ENCODE assay signal across 8 mouse cellular contexts in the genomic region with DNA sequence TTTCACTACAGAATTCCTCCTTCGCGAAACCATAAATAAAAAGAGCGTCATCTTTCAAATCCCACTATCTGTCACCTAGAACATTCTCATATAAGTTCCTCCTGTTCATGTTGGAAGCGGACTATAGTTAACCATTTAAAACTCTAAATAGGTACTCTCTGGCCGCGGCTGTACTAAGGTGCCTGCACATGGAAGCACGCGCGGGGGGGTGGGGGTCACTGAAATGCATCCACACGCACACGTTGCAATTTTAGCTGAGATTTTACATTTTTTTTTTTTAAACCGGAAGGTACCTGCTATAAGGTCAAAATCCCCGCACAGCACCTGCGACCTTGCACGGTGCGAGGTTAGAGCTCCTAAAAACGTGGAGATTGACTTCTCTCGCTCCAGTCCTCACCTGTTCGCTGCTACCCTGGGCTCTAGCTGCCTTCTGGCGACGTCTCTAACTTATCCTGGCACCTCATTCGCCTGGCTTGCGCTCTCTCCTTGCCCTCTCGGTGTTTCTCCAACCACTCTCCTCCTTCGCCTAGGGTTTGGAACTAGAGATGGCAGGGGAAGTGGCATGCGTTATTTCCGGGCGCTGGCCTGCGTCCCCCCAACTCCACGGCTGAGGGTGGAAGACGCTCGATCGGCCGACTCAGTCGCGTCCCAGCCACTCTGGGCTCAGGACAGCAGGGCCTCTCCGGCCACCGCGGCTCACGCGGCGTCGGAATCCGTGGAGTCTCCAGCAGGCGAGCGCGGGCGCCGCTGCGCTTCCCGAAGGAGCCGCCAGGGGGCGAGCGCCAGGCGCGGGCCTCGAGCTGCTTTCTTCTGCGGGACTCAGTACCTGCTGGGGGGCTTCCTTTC. TPM values are rescaled to one million over a fixed set of nuclear protein-coding genes. Genes with fewer than 3 reads are reported as not detected.
A peak's percentile ranks its signal among the peaks of the same experiment; 100 is the strongest.
DNase-seq lines count a peak whose midpoint lies in the region; ATAC-seq and TF ChIP-seq lines count a peak whose summit lies in the region.

No protein-coding gene starts in this region.

- no peak for ATAC-seq in G1E (ENCODE audit: extremely low read depth, insufficient number of reproducible peaks, low FRiP score, poor library complexity, severe bottlenecking)
- ATAC-seq in hindbrain, embryonic 11.5 days (ENCODE audit: low FRiP score) = peak; percentile 36
- peak; percentile 20 for ATAC-seq in lung, embryonic 15.5 days (ENCODE audit: borderline replicate concordance, extremely low read depth, low FRiP score, low TSS enrichment)

- H3K36me3 ChIP-seq in G1E (replicated peaks) = no peaks in the 10 kb centered on the region
- H3K36me3 ChIP-seq in hindbrain, embryonic 11.5 days (ENCODE audit: control insufficient read depth, insufficient read depth, low read length) = no peaks in the 10 kb centered on the region
- H3K36me3 ChIP-seq in lung, embryonic 15.5 days = no peaks in the 10 kb centered on the region

- peak overlapping the region; percentile 100 for H3K27ac ChIP-seq in hindbrain, embryonic 11.5 days (ENCODE audit: low read depth, low read length)
- peak overlapping the region; percentile 98 for H3K27ac ChIP-seq in lung, embryonic 15.5 days
- H3K27ac ChIP-seq in olfactory bulb, adult 2 months (ENCODE audit: insufficient read depth, low read depth, low read length) = peak overlapping the region; percentile 77

- no peak for TF ChIP-seq CTCF in G1E (IDR thresholded peaks at IDR 0.05; ENCODE audit: low read depth, low read length)
- TF ChIP-seq CTCF in olfactory bulb, adult 2 months (IDR thresholded peaks at IDR 0.05; ENCODE audit: insufficient read depth, low read depth, low read length) = peak; percentile 98

- under 1% methylated on average over 58 of the region's 58 CpGs for WGBS in hindbrain, embryonic 11.5 days
- under 1% methylated on average over 58 of the region's 58 CpGs for whole genome bisulfite sequencing in lung, embryonic 15.5 days
- WGBS in olfactory bulb, adult 2 months = under 1% methylated on average over 58 of the region's 58 CpGs

- peak overlapping the region; percentile 81 for H3K9ac ChIP-seq in hindbrain, embryonic 11.5 days (ENCODE audit: low read depth, low read length)
- H3K9ac ChIP-seq in lung, embryonic 15.5 days = peak overlapping the region; percentile 56

- peaks cover 59% of the 10 kb centered on the region for H3K9me3 ChIP-seq in G1E (replicated peaks)
- H3K9me3 ChIP-seq in hindbrain, embryonic 11.5 days (ENCODE audit: control insufficient read depth, low read length) = no peaks in the 10 kb centered on the region
- H3K9me3 ChIP-seq in lung, embryonic 15.5 days = no peaks in the 10 kb centered on the region

- peak overlapping the region; percentile 35; the same call in 1 of the 2 replicates for H3K4me3 ChIP-seq in G1E (ENCODE audit: low read depth, low read length)
- H3K4me3 ChIP-seq in hindbrain, embryonic 11.5 days (ENCODE audit: low read depth, low read length) = peak overlapping the region; percentile 90
- peak overlapping the region; percentile 68 for H3K4me3 ChIP-seq in lung, embryonic 15.5 days
- H3K4me3 ChIP-seq in olfactory bulb, adult 2 months (ENCODE audit: insufficient read depth, low read depth, low read length) = peak overlapping the region; percentile 70

- H3K27me3 ChIP-seq in G1E (ENCODE audit: insufficient read depth, low read length) = no peaks in the 10 kb centered on the region; the same call in 1 of the 2 replicates
- no peaks in the 10 kb centered on the region for H3K27me3 ChIP-seq in hindbrain, embryonic 11.5 days (ENCODE audit: control insufficient read depth, insufficient read depth, low read length)
- H3K27me3 ChIP-seq in lung, embryonic 15.5 days = no peaks in the 10 kb centered on the region

- H3K4me2 ChIP-seq in hindbrain, embryonic 11.5 days (replicated peaks; ENCODE audit: low read depth, low read length) = peak overlapping the region; percentile 86
- H3K4me2 ChIP-seq in lung, embryonic 15.5 days = peak overlapping the region; percentile 93

- DNase-seq in G1E (ENCODE audit: low spot score) = no peak
- DNase-seq in cerebellum, adult 9-10 months = peak; percentile 94
- peak; percentile 78 to 89 for DNase-seq in frontal cortex, postnatal 10 days (ENCODE audit: low spot score in 2 of 2)
- peak; percentile 95 for DNase-seq in hindbrain, embryonic 11.5 days (ENCODE audit: low spot score)
- DNase-seq in layer of hippocampus, adult 9-11 months = peak; percentile 82
- DNase-seq in testis, postnatal 14 days (ENCODE audit: low spot score) = peak; percentile 84

- no peaks in the 10 kb centered on the region; the same call in 1 of the 2 replicates for H3K4me1 ChIP-seq in G1E (ENCODE audit: insufficient read depth, low read depth, low read length)
- 0 out of 2 replicates have a peak, but pooled peaks cover 2% of the 10 kb centered on the region for H3K4me1 ChIP-seq in hindbrain, embryonic 11.5 days (replicated peaks; ENCODE audit: control insufficient read depth, insufficient read depth, low read length)
- peaks cover 7% of the 10 kb centered on the region for H3K4me1 ChIP-seq in lung, embryonic 15.5 days
- peaks cover 4% of the 10 kb centered on the region for H3K4me1 ChIP-seq in olfactory bulb, adult 2 months (ENCODE audit: control insufficient read depth, insufficient read depth, low read length)

- peak; percentile 43 for TF ChIP-seq POLR2A in olfactory bulb, adult 2 months (IDR thresholded peaks at IDR 0.05; ENCODE audit: insufficient read depth, low read depth, low read length)

RNA-seq across cellular contexts. Expression of a gene that starts 1.9 kb away (rescaled TPM):
- total RNA-seq in G1E (2014; fragmentation: Nextera tagmentation) (not detected in 2 replicates), G1E (2017) (0.06 and 0.11 TPM in 2 replicates)
- not detected in 2 replicates for polyA plus RNA-seq in G1E (2012)
- polyA plus RNA-seq in hindbrain, embryonic 11.5 days (2014; fragmentation: Nextera tagmentation; extraction: Ambion mirVana) = 37.4 and 37.7 TPM in 2 replicates
- polyA plus RNA-seq in lung, embryonic 15.5 days (2015; fragmentation: Nextera tagmentation; extraction: Ambion mirVana) = 43.9 and 47.4 TPM in 2 replicates
- polyA plus RNA-seq in olfactory bulb, adult 2 months (2012; ENCODE audit: insufficient read depth, insufficient read length, low replicate concordance, missing spikeins) = not detected in 2 replicates

Comparison
In these comparisons a context has a peak if more than half of its experiments do, and no peak if none do; other contexts are left out.
1. H3K4me3 ChIP-seq: peak in every context shown above with its lines; median percentile 90 in hindbrain, embryonic 11.5 days; 70 in olfactory bulb, adult 2 months; 68 in lung, embryonic 15.5 days; 35 in G1E.